ENCODE assay signal across 15 mouse cellular contexts in the genomic region with DNA sequence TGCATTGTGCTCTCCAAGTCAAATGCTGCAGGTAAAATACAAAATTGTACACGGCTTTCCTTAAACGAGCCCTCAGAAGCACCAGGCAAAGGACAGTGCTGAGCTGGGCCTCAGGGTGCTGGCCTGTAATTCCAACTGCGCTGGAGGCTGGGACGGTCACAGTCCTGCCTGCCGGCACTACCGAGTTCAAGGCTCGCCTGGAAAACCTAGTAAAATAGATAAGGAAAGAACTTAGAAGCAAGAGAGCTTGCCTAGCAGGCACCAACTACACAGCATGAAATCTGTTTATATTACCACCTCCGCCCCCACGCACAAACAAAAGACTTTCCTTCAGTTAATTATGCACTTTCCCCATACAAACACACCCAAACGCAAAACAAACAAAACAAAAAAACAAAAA. TPM values are rescaled to one million over a fixed set of nuclear protein-coding genes. Genes with fewer than 3 reads are reported as not detected.
DNase-seq lines count a peak whose midpoint lies in the region; ATAC-seq and TF ChIP-seq lines count a peak whose summit lies in the region.
"Had no signal": no experiment of that assay in that cellular context is flagged by ENCODE, and none has a peak within 500 bp of the region (broad histone marks: within the 10 kb centered on the region; RNA-seq: fewer than 3 reads in every experiment).

No protein-coding gene starts in this region.

- H3K9me3 ChIP-seq in heart, embryonic 10.5 days = no peaks in the 10 kb centered on the region
- H3K9me3 ChIP-seq in lung, embryonic 14.5 days (ENCODE audit: low read depth, low read length) = no peaks in the 10 kb centered on the region
- H3K9me3 ChIP-seq in heart, embryonic 16.5 days (replicated peaks; ENCODE audit: control insufficient read depth, low read length) = no peaks in the 10 kb centered on the region
- no peaks in the 10 kb centered on the region for H3K9me3 ChIP-seq in stomach, embryonic 15.5 days
- H3K9me3 ChIP-seq: hindbrain, embryonic 13.5 days had no signal

- 0 out of 2 replicates have a peak, but pooled peaks cover 3% of the 10 kb centered on the region for H3K36me3 ChIP-seq in heart, embryonic 10.5 days
- H3K36me3 ChIP-seq in lung, embryonic 14.5 days (ENCODE audit: insufficient read depth) = peaks cover 6% of the 10 kb centered on the region; the same call in 1 of the 2 replicates
- H3K36me3 ChIP-seq in heart, embryonic 16.5 days (ENCODE audit: control insufficient read depth, insufficient read depth) = no peaks in the 10 kb centered on the region
- H3K36me3 ChIP-seq in stomach, embryonic 15.5 days = no peaks in the 10 kb centered on the region
- H3K36me3 ChIP-seq: hindbrain, embryonic 13.5 days had no signal

- WGBS in heart, embryonic 10.5 days = 24% methylated on average over 10 of the region's 10 CpGs
- 26% methylated on average over 10 of the region's 10 CpGs for WGBS in lung, embryonic 14.5 days
- 31% methylated on average over 10 of the region's 10 CpGs for WGBS in heart, embryonic 16.5 days
- 55% methylated on average over 10 of the region's 10 CpGs for WGBS in stomach, embryonic 15.5 days

- H3K4me1 ChIP-seq in heart, embryonic 10.5 days = peaks cover 58% of the 10 kb centered on the region
- H3K4me1 ChIP-seq in lung, embryonic 14.5 days (ENCODE audit: insufficient read depth) = peaks cover 6% of the 10 kb centered on the region; the same call in 1 of the 2 replicates
- H3K4me1 ChIP-seq in heart, embryonic 16.5 days (ENCODE audit: control insufficient read depth, insufficient read depth, low read length) = peaks cover 29% of the 10 kb centered on the region
- 0 out of 2 replicates have a peak, but pooled peaks cover 11% of the 10 kb centered on the region for H3K4me1 ChIP-seq in stomach, embryonic 15.5 days

- H3K4me2 ChIP-seq in lung, embryonic 14.5 days = peak overlapping the region; percentile 91
- H3K4me2 ChIP-seq in heart, embryonic 16.5 days (ENCODE audit: low read depth, low read length) = peak overlapping the region; percentile 77
- peak overlapping the region; percentile 91 for H3K4me2 ChIP-seq in stomach, embryonic 15.5 days

- DNase-seq in heart, embryonic 10.5 days (ENCODE audit: low spot score) = peak; percentile 74
- DNase-seq in heart, postnatal 25 days (ENCODE audit: low spot score) = no peak
- peak; percentile 58 for DNase-seq in lung, embryonic 14.5 days
- DNase-seq in lung, postnatal 36 days = no peak
- DNase-seq in ovary, postnatal 36 days (ENCODE audit: low spot score) = no peak
- no peak for DNase-seq in adrenal gland, postnatal 4 days (ENCODE audit: low spot score in 2 of 2)
- DNase-seq: cerebellum, postnatal 36 days; kidney, postnatal 25 days; right cerebral cortex, postnatal 4 days; thymus, adult 18-20 months had no signal

- peak overlapping the region; percentile 97 for H3K27ac ChIP-seq in heart, embryonic 10.5 days
- peak overlapping the region; percentile 98 for H3K27ac ChIP-seq in lung, embryonic 14.5 days (ENCODE audit: low read depth)
- H3K27ac ChIP-seq in heart, embryonic 16.5 days (ENCODE audit: low read length) = peak overlapping the region; percentile 100
- no peak overlapping the region for H3K27ac ChIP-seq in stomach, embryonic 15.5 days
- H3K27ac ChIP-seq: hindbrain, embryonic 13.5 days had no signal

- H3K27me3 ChIP-seq in heart, embryonic 10.5 days (ENCODE audit: insufficient read depth, poor library complexity, severe bottlenecking) = peaks cover 6% of the 10 kb centered on the region; the same call in 1 of the 2 replicates
- H3K27me3 ChIP-seq in lung, embryonic 14.5 days (ENCODE audit: insufficient read depth, low read length) = no peaks in the 10 kb centered on the region; the same call in 1 of the 2 replicates
- H3K27me3 ChIP-seq in heart, embryonic 16.5 days (ENCODE audit: control insufficient read depth, insufficient read depth, low read length) = no peaks in the 10 kb centered on the region
- no peaks in the 10 kb centered on the region; the same call in 1 of the 2 replicates for H3K27me3 ChIP-seq in stomach, embryonic 15.5 days (replicated peaks)

- H3K9ac ChIP-seq in lung, embryonic 14.5 days = peak overlapping the region; percentile 88
- peak overlapping the region; percentile 98 for H3K9ac ChIP-seq in heart, embryonic 16.5 days (ENCODE audit: low read length)
- no peak overlapping the region for H3K9ac ChIP-seq in stomach, embryonic 15.5 days

- no peak for TF ChIP-seq CTCF in lung, embryonic 14.5 days (IDR thresholded peaks at IDR 0.05; ENCODE audit: low read depth)

- H3K4me3 ChIP-seq in heart, embryonic 10.5 days = peak overlapping the region; percentile 75
- peak overlapping the region; percentile 68 for H3K4me3 ChIP-seq in lung, embryonic 14.5 days (ENCODE audit: low read depth, low read length)
- H3K4me3 ChIP-seq in heart, embryonic 16.5 days (ENCODE audit: low read length) = peak overlapping the region; percentile 80
- H3K4me3 ChIP-seq in stomach, embryonic 15.5 days (replicated peaks) = peak overlapping the region; percentile 54
- H3K4me3 ChIP-seq: erythroblast, embryonic 14.5 days had no signal

- no peak for ATAC-seq in lung, embryonic 14.5 days (ENCODE audit: insufficient read depth)
- no peak for ATAC-seq in heart, embryonic 16.5 days (replicated peaks; ENCODE audit: extremely low read depth, insufficient read depth, low FRiP score)
- no peak for ATAC-seq in stomach, embryonic 15.5 days (ENCODE audit: insufficient read depth, low FRiP score, low read depth)

- intact Hi-C loops in heart, postnatal 25 days (cut with DNase I) = loop anchor here (2.0 to 10.0 kb wide), 3 partner anchors 40 to 490 kb away; a partner anchor contains a TSS

RNA-seq across cellular contexts. Expression of a gene that starts 1.8 kb away (rescaled TPM):
- 102 and 155 TPM in 2 replicates for polyA plus RNA-seq in heart, embryonic 10.5 days (2016; fragmentation: Nextera tagmentation; extraction: Ambion mirVana)
- 100 to 1,000 TPM; 324 to 334 TPM for total RNA-seq in heart, postnatal 25 days (2021)
- 72.6 and 80.5 TPM in 2 replicates for polyA plus RNA-seq in lung, embryonic 14.5 days (2014; fragmentation: Nextera tagmentation; extraction: Ambion mirVana)
- polyA plus RNA-seq in heart, embryonic 16.5 days (2015; fragmentation: Nextera tagmentation; extraction: Ambion mirVana) = 224 and 231 TPM in 2 replicates
- polyA plus RNA-seq in stomach, embryonic 15.5 days (2015; fragmentation: Nextera tagmentation; extraction: Ambion mirVana) = 35.8 and 37.5 TPM in 2 replicates
- 10 to 100 TPM in 1 of 2 experiments, 1 to 10 TPM in 1; 8.2 to 14.1 TPM for total RNA-seq in adrenal gland, postnatal 4 days (2021)
- polyA plus RNA-seq: erythroblast, embryonic 14.5 days; liver, adult 2 months had no signal

RNA-seq across cellular contexts. Expression of a gene that starts 54.2 kb away (rescaled TPM):
- 179 and 249 TPM in 2 replicates for polyA plus RNA-seq in heart, embryonic 10.5 days (2016; fragmentation: Nextera tagmentation; extraction: Ambion mirVana)
- 10 to 100 TPM; 54.6 to 58.4 TPM for total RNA-seq in heart, postnatal 25 days (2021)
- polyA plus RNA-seq in lung, embryonic 14.5 days (2014; fragmentation: Nextera tagmentation; extraction: Ambion mirVana) = 300 and 305 TPM in 2 replicates
- 116 and 124 TPM in 2 replicates for polyA plus RNA-seq in heart, embryonic 16.5 days (2015; fragmentation: Nextera tagmentation; extraction: Ambion mirVana)
- polyA plus RNA-seq in stomach, embryonic 15.5 days (2015; fragmentation: Nextera tagmentation; extraction: Ambion mirVana) = 191 and 208 TPM in 2 replicates
- 100 to 1,000 TPM; 158 to 202 TPM for total RNA-seq in adrenal gland, postnatal 4 days (2021)

RNA-seq across cellular contexts. Expression of a gene that starts 54.3 kb away (rescaled TPM):
- 30.5 and 32.1 TPM in 2 replicates for polyA plus RNA-seq in heart, embryonic 10.5 days (2016; fragmentation: Nextera tagmentation; extraction: Ambion mirVana)
- 100 to 1,000 TPM in 1 of 2 experiments, 10 to 100 TPM in 1; 87.8 to 113 TPM for total RNA-seq in heart, postnatal 25 days (2021)
- polyA plus RNA-seq in lung, embryonic 14.5 days (2014; fragmentation: Nextera tagmentation; extraction: Ambion mirVana) = 33.7 and 36.8 TPM in 2 replicates
- polyA plus RNA-seq in heart, embryonic 16.5 days (2015; fragmentation: Nextera tagmentation; extraction: Ambion mirVana) = 49.1 and 57.7 TPM in 2 replicates
- polyA plus RNA-seq in stomach, embryonic 15.5 days (2015; fragmentation: Nextera tagmentation; extraction: Ambion mirVana) = 30.9 and 34.9 TPM in 2 replicates
- total RNA-seq in adrenal gland, postnatal 4 days (2021) = 10 to 100 TPM; 40.6 to 41.5 TPM

Comparison
In these comparisons a context has a peak if more than half of its experiments do, and no peak if none do; other contexts are left out.
1. DNase-seq: peak in heart, embryonic 10.5 days (single experiment) and lung, embryonic 14.5 days (single experiment); none in heart, postnatal 25 days (single experiment), lung, postnatal 36 days (single experiment), ovary, postnatal 36 days (single experiment) and adrenal gland, postnatal 4 days (0 of 2).
2. Peak in every context shown above with its lines, with median percentiles within 50 percentile points of each other: H3K4me3 ChIP-seq and H3K4me2 ChIP-seq.